15 mouse cellular contexts compared by ENCODE assay signal in the genomic region with DNA sequence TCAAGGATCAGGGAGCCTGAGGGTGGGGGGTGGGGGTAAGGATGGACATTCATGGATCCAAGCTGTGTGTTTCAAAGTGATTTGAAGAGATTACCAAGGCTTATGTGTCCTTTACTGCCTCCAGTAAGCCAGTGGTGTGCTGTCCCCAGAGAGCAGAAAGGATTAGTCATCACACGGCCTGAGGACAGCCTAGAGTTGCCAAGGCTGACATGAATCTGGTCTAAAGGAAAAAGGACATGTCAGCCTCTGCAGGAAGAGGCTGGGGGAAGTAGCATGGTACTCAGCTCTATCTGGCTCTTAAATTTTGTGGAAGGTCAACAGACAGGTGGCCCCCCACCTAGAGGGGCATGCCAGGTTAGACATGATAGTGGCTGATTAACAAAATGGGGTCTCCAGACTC. TPM values are rescaled to one million over a fixed set of nuclear protein-coding genes. Genes with fewer than 3 reads are reported as not detected.
"Had no signal": no experiment of that assay in that cellular context is flagged by ENCODE, and none has a peak within 500 bp of the region (broad histone marks: within the 10 kb centered on the region; RNA-seq: fewer than 3 reads in every experiment).

No protein-coding gene starts in this region.

- H3K36me3 ChIP-seq: limb, embryonic 13.5 days; midbrain, embryonic 12.5 days; neural tube, embryonic 13.5 days; stomach, embryonic 15.5 days had no signal

- ATAC-seq: midbrain, embryonic 16.5 days had no signal

- H3K27ac ChIP-seq: layer of hippocampus, adult 2 months; limb, embryonic 13.5 days; liver, embryonic 14.5 days; midbrain, embryonic 12.5 days; neural tube, embryonic 13.5 days; stomach, embryonic 15.5 days had no signal

- H3K27me3 ChIP-seq: limb, embryonic 13.5 days; midbrain, embryonic 12.5 days; neural tube, embryonic 13.5 days; stomach, embryonic 15.5 days had no signal

- H3K9ac ChIP-seq: limb, embryonic 13.5 days; liver, embryonic 14.5 days; midbrain, embryonic 12.5 days; neural tube, embryonic 13.5 days; stomach, embryonic 15.5 days had no signal

- DNase-seq: kidney, postnatal 25 days; left cerebral cortex, postnatal 4 days; lung, adult 18-20 months; right cerebral cortex, postnatal 4 days; spleen, adult 18-20 months; thymus, adult 2 months; thymus, postnatal 25 days had no signal

- H3K9me3 ChIP-seq: limb, embryonic 13.5 days; midbrain, embryonic 12.5 days; neural tube, embryonic 13.5 days; stomach, embryonic 15.5 days had no signal

- H3K4me1 ChIP-seq: limb, embryonic 13.5 days; midbrain, embryonic 12.5 days; neural tube, embryonic 13.5 days; stomach, embryonic 15.5 days had no signal

- H3K4me3 ChIP-seq: layer of hippocampus, adult 2 months; limb, embryonic 13.5 days; midbrain, embryonic 12.5 days; neural tube, embryonic 13.5 days; stomach, embryonic 15.5 days had no signal

- H3K4me2 ChIP-seq: limb, embryonic 13.5 days; midbrain, embryonic 12.5 days; neural tube, embryonic 13.5 days; stomach, embryonic 15.5 days had no signal

RNA-seq across cellular contexts. Expression of a gene that starts 44.3 kb away (rescaled TPM):
- total RNA-seq: megakaryocyte-erythroid progenitor cell, adult 5-6 weeks had no signal
